Mouse (Mus musculus) frontal cortex, postnatal 36 days (tissue): Measurements from ENCODE around the gene Chrnd.

Experiments
- DNase-seq, 2 experiments: peaks; one replicate each; pipeline ENCODE4 v3.0.0; 2022; ENCODE audit warnings: low spot score in 2 of 2

Chrnd gene

GRCm38 (mm10) chr1:87190429-87190828 is at the start of gene Chrnd:
Gene Chrnd, plus strand, starts transcription at chr1:87190607.
- DNase-seq, result no peak

- DNase-seq, result no peak
Measured at GRCm38 (mm10) chr1:87141550-87141949, 48.9 kb upstream of the Chrnd start.

- no peak for DNase-seq
Measured at GRCm38 (mm10) chr1:87142456-87142855, 48.0 kb upstream of the Chrnd start.

GRCm38 (mm10) chr1:87143141-87143540 is 47.3 kb upstream of the Chrnd start:
- DNase-seq, result no peak

GRCm38 (mm10) chr1:87149422-87149821 is 41.0 kb upstream of the Chrnd start:
- DNase-seq, result no peak

GRCm38 (mm10) chr1:87151286-87151685 is 39.1 kb upstream of the Chrnd start:
- no peak for DNase-seq

- DNase-seq, result no peak
Measured at GRCm38 (mm10) chr1:87153776-87154500, 36.5 kb upstream of the Chrnd start.

- no peak for DNase-seq
Measured at GRCm38 (mm10) chr1:87154501-87155120, 35.8 kb upstream of the Chrnd start.

GRCm38 (mm10) chr1:87155531-87156198 is 34.7 kb upstream of the Chrnd start:
- peak in 1 of 2 experiments; percentile 31 for DNase-seq

GRCm38 (mm10) chr1:87156199-87156587 is 34.2 kb upstream of the Chrnd start, which contains the start of gene Ecel1:
Gene Ecel1, minus strand, starts transcription at chr1:87156521.
- no peak for DNase-seq

- DNase-seq, result no peak
Measured at GRCm38 (mm10) chr1:87159396-87159795, 31.0 kb upstream of the Chrnd start.

GRCm38 (mm10) chr1:87164164-87164795 is 26.1 kb upstream of the Chrnd start:
- no peak for DNase-seq

GRCm38 (mm10) chr1:87164796-87165184 is 25.6 kb upstream of the Chrnd start:
- DNase-seq, result no peak

- no peak for DNase-seq
Measured at GRCm38 (mm10) chr1:87170458-87170857, 19.9 kb upstream of the Chrnd start.

GRCm38 (mm10) chr1:87171312-87171711 is 19.1 kb upstream of the Chrnd start:
- no peak for DNase-seq

- no peak for DNase-seq
Measured at GRCm38 (mm10) chr1:87172316-87172715, 18.1 kb upstream of the Chrnd start.

- peak; percentile 43 to 45 for DNase-seq
Measured at GRCm38 (mm10) chr1:87174006-87174955, 16.1 kb upstream of the Chrnd start.

GRCm38 (mm10) chr1:87175852-87176292 is 14.5 kb upstream of the Chrnd start:
- peak; percentile 41 to 49 for DNase-seq

- DNase-seq, result peak in 1 of 2 experiments; percentile 19
Measured at GRCm38 (mm10) chr1:87180896-87181295, 9.5 kb upstream of the Chrnd start.

GRCm38 (mm10) chr1:87183013-87183412 is 7.4 kb upstream of the Chrnd start, which contains the start of gene Prss56:
Gene Prss56, plus strand, starts transcription at chr1:87183313.
- no peak for DNase-seq
